In genomic region chr4:132074933-132075769, GRCm38 (mm10) we compare ENCODE assay signal across 7 mouse cellular contexts. TPM values are rescaled to one million over a fixed set of nuclear protein-coding genes. Genes with fewer than 3 reads are reported as not detected.
DNase-seq lines count a peak whose midpoint lies in the region; ATAC-seq lines count a peak whose summit lies in the region.

Gene Epb41, minus strand, starts transcription at chr4:132075321.

- 2% methylated on average over 47 of the region's 47 CpGs for WGBS in embryonic facial prominence, embryonic 12.5 days
- 2% methylated on average over 46 of the region's 47 CpGs for WGBS in limb, embryonic 11.5 days
- WGBS in midbrain, embryonic 14.5 days, result 2% methylated on average over 47 of the region's 47 CpGs

- peak within 1 kb of the TSS; percentile 64 for H3K4me3 ChIP-seq in embryonic facial prominence, embryonic 12.5 days
- H3K4me3 ChIP-seq in limb, embryonic 11.5 days (ENCODE audit: low read depth, low read length), result peak within 1 kb of the TSS; percentile 66
- H3K4me3 ChIP-seq in midbrain, embryonic 14.5 days (replicated peaks; ENCODE audit: low read depth, low read length), result peak within 1 kb of the TSS; percentile 66

- peaks cover 13% of the 10 kb centered on the region for H3K4me1 ChIP-seq in embryonic facial prominence, embryonic 12.5 days
- H3K4me1 ChIP-seq in limb, embryonic 11.5 days (ENCODE audit: control insufficient read depth, insufficient read depth, low read length), result peaks cover 4% of the 10 kb centered on the region; the same call in 1 of the 2 replicates
- H3K4me1 ChIP-seq in midbrain, embryonic 14.5 days (ENCODE audit: control insufficient read depth, insufficient read depth, low read length), result peaks cover 9% of the 10 kb centered on the region

- H3K27me3 ChIP-seq in embryonic facial prominence, embryonic 12.5 days, result 0 out of 2 replicates have a peak, but pooled peaks cover 11% of the 10 kb centered on the region
- H3K27me3 ChIP-seq in limb, embryonic 11.5 days (ENCODE audit: control insufficient read depth, insufficient read depth, low read length), result no peaks in the 10 kb centered on the region
- H3K27me3 ChIP-seq in midbrain, embryonic 14.5 days (ENCODE audit: control insufficient read depth, insufficient read depth, low read length), result peaks cover 11% of the 10 kb centered on the region; the same call in 1 of the 2 replicates

- peak within 1 kb of the TSS; percentile 6; the same call in 1 of the 2 replicates for H3K27ac ChIP-seq in embryonic facial prominence, embryonic 12.5 days
- H3K27ac ChIP-seq in limb, embryonic 11.5 days (replicated peaks; ENCODE audit: low read depth, low read length), result no peak within 1 kb of the TSS
- H3K27ac ChIP-seq in midbrain, embryonic 14.5 days (replicated peaks; ENCODE audit: low read depth, low read length), result 0 out of 2 replicates have a peak within 1 kb of the TSS, but pooled peaks have one; percentile 8

- DNase-seq in adrenal gland, postnatal 25 days, result peak; percentile 98
- DNase-seq in heart, adult 11 months, result peak; percentile 100
- peak; percentile 100 for DNase-seq in kidney, adult 18-20 months
- DNase-seq in limb, embryonic 11.5 days (ENCODE audit: low spot score), result peak; percentile 99
- peak; percentile 92 for DNase-seq in midbrain, embryonic 14.5 days
- peak; percentile 99 to 100 for DNase-seq in spleen, adult 18-20 months

- H3K4me2 ChIP-seq in embryonic facial prominence, embryonic 12.5 days (replicated peaks), result peak within 1 kb of the TSS; percentile 81
- peak within 1 kb of the TSS; percentile 88 for H3K4me2 ChIP-seq in limb, embryonic 11.5 days (ENCODE audit: low read depth, severe bottlenecking)
- H3K4me2 ChIP-seq in midbrain, embryonic 14.5 days (ENCODE audit: low read length), result peak within 1 kb of the TSS; percentile 100

- no peaks in the 10 kb centered on the region for H3K36me3 ChIP-seq in embryonic facial prominence, embryonic 12.5 days
- H3K36me3 ChIP-seq in limb, embryonic 11.5 days (ENCODE audit: control insufficient read depth, insufficient read depth, low read length), result no peaks in the 10 kb centered on the region
- H3K36me3 ChIP-seq in midbrain, embryonic 14.5 days (ENCODE audit: control insufficient read depth, insufficient read depth, low read length), result no peaks in the 10 kb centered on the region

- H3K9me3 ChIP-seq in embryonic facial prominence, embryonic 12.5 days, result no peaks in the 10 kb centered on the region
- H3K9me3 ChIP-seq in limb, embryonic 11.5 days (ENCODE audit: control insufficient read depth, low read length), result no peaks in the 10 kb centered on the region
- H3K9me3 ChIP-seq in midbrain, embryonic 14.5 days (ENCODE audit: control insufficient read depth, low read length), result no peaks in the 10 kb centered on the region

- ATAC-seq in embryonic facial prominence, embryonic 12.5 days (ENCODE audit: insufficient number of reproducible peaks, insufficient read depth, low FRiP score, low TSS enrichment), result peak; percentile 91
- ATAC-seq in limb, embryonic 11.5 days (ENCODE audit: insufficient number of reproducible peaks, low FRiP score, low TSS enrichment, low read depth), result peak; percentile 92
- peak; percentile 90 for ATAC-seq in midbrain, embryonic 14.5 days (ENCODE audit: low FRiP score, low TSS enrichment)

- H3K9ac ChIP-seq in embryonic facial prominence, embryonic 12.5 days, result peak within 1 kb of the TSS; percentile 52
- H3K9ac ChIP-seq in limb, embryonic 11.5 days (ENCODE audit: low read length), result peak within 1 kb of the TSS; percentile 49
- peak within 1 kb of the TSS; percentile 59 for H3K9ac ChIP-seq in midbrain, embryonic 14.5 days (replicated peaks; ENCODE audit: low read length)

RNA-seq across cellular contexts. Expression of gene Epb41, which starts in this region (rescaled TPM):
- total RNA-seq in adrenal gland, postnatal 25 days (2021), result 65.5 and 70.8 TPM in 2 replicates
- 117 and 125 TPM in 2 replicates for polyA plus RNA-seq in embryonic facial prominence, embryonic 12.5 days (2016; fragmentation: Nextera tagmentation; extraction: Ambion mirVana)
- polyA plus RNA-seq in limb, embryonic 11.5 days (2014; fragmentation: Nextera tagmentation; extraction: Ambion mirVana), result 107 and 120 TPM in 2 replicates
- 88.3 and 116 TPM in 2 replicates for polyA plus RNA-seq in midbrain, embryonic 14.5 days (2014; fragmentation: Nextera tagmentation; extraction: Ambion mirVana)
